Mouse (Mus musculus): ENCODE measurements around the gene Akt1. TPM values are rescaled to one million over a fixed set of nuclear protein-coding genes. Genes with fewer than 3 reads are reported as not detected.

The Akt1 gene
- total and polyA plus RNA-seq, 3 experiments, result 66.6 to 144 (median 74.4) TPM

GRCm38 (mm10) chr12:112663303-112663702 is 11.4 kb downstream of the Akt1 start:
- no peak for DNase-seq (ENCODE audit: extremely low read depth)
- dilution Hi-C loops (cut with MboI; ENCODE audit: extremely low pct_ligation_motif_present, extremely low pct_unique_long_range_greater_than_20kb, low sequenced_read_pairs), result no loop called here
- in situ Hi-C loops (cut with MboI; ENCODE audit: low pct_ligation_motif_present, low pct_unique_long_range_greater_than_20kb, low sequenced_read_pairs), result no loop called here
- Histone ChIP-seq H3K27me3 (replicated peaks) (no peaks in the 10 kb centered on the region), H3K79me2 (replicated peaks; ENCODE audit: control insufficient read depth, extremely low read depth, insufficient read depth, poor library complexity, severe bottlenecking) (no peaks in the 10 kb centered on the region; the same call in 1 of the 2 replicates), H3K9me3 (replicated peaks; ENCODE audit: low read length) (no peaks in the 10 kb centered on the region), H3K4me3 (replicated peaks in 1 of 3; ENCODE audit: low read depth in 2 of 3, low read length in 2 of 3, poor library complexity in 1 of 3) (no peak overlapping the region), H3K36me3 (replicated peaks in 1 of 2; ENCODE audit: control insufficient read depth in 1 of 2, insufficient read depth in 1 of 2, low read length in 1 of 2) (peaks cover 80 to 99% of the 10 kb centered on the region in 2 experiments), H3K27ac (ENCODE audit: insufficient read depth, low read depth) (no peak overlapping the region), H3K4me2 (ENCODE audit: insufficient read depth, low read depth, poor library complexity, severe bottlenecking) (no peak overlapping the region), H3K9ac (ENCODE audit: insufficient read depth, low read depth) (no peak overlapping the region), H3K4me1 (ENCODE audit: control insufficient read depth in 1 of 2, insufficient read depth in 2 of 2) (peaks cover 0 to 20% of the 10 kb centered on the region in 2 experiments; a peak in 2 of 4 replicates)
- no peak for TF ChIP-seq ZKSCAN1 (IDR thresholded peaks at IDR 0.05; ENCODE audit: borderline replicate concordance, low read depth, low read length)
- no peak for TF ChIP-seq MAX (IDR thresholded peaks at IDR 0.05; ENCODE audit: low read length)
- no peak for TF ChIP-seq CHD1 (IDR thresholded peaks at IDR 0.05; ENCODE audit: low read depth, low read length)

- Histone ChIP-seq H3K27me3 (replicated peaks) (no peaks in the 10 kb centered on the region), H3K9ac (ENCODE audit: insufficient read depth, low read depth) (no peak overlapping the region), H3K36me3 (replicated peaks in 1 of 2; ENCODE audit: control insufficient read depth in 1 of 2, insufficient read depth in 1 of 2, low read length in 1 of 2) (peaks cover 81 to 99% of the 10 kb centered on the region in 2 experiments), H3K4me2 (ENCODE audit: insufficient read depth, low read depth, poor library complexity, severe bottlenecking) (no peak overlapping the region), H3K27ac (ENCODE audit: insufficient read depth, low read depth) (no peak overlapping the region), H3K9me3 (replicated peaks; ENCODE audit: low read length) (no peaks in the 10 kb centered on the region), H3K4me1 (ENCODE audit: control insufficient read depth in 1 of 2, insufficient read depth in 2 of 2) (peaks cover 0 to 12% of the 10 kb centered on the region in 2 experiments; a peak in 1 of 4 replicates), H3K4me3 (replicated peaks in 1 of 3; ENCODE audit: low read depth in 2 of 3, low read length in 2 of 3, poor library complexity in 1 of 3) (no peak overlapping the region), H3K79me2 (replicated peaks; ENCODE audit: control insufficient read depth, extremely low read depth, insufficient read depth, poor library complexity, severe bottlenecking) (no peaks in the 10 kb centered on the region; the same call in 1 of the 2 replicates)
- no peak for DNase-seq (ENCODE audit: extremely low read depth)
- TF ChIP-seq RAD21 (IDR thresholded peaks at IDR 0.05; ENCODE audit: low read depth, low read length) (no peak), CTCF (conservative IDR thresholded peaks at IDR 0.05 in 1 of 2, IDR thresholded peaks at IDR 0.05 in 1 of 2; ENCODE audit: low read depth in 2 of 2, low read length in 2 of 2) (no peak), POLR2A (IDR thresholded peaks at IDR 0.05; ENCODE audit: low read depth, low read length) (no peak), CHD2 (IDR thresholded peaks at IDR 0.05; ENCODE audit: low read length) (no peak), ZC3H11A (IDR thresholded peaks at IDR 0.05; ENCODE audit: low read depth, low read length) (no peak), MAZ (IDR thresholded peaks at IDR 0.05; ENCODE audit: low read depth, low read length) (no peak)
- dilution Hi-C loops (cut with MboI; ENCODE audit: extremely low pct_ligation_motif_present, extremely low pct_unique_long_range_greater_than_20kb, low sequenced_read_pairs) (no loop called here), in situ Hi-C loops (cut with MboI; ENCODE audit: low pct_ligation_motif_present, low pct_unique_long_range_greater_than_20kb, low sequenced_read_pairs) (no loop called here)
Measured at GRCm38 (mm10) chr12:112661851-112662250, 12.8 kb downstream of the Akt1 start.

DNA sequence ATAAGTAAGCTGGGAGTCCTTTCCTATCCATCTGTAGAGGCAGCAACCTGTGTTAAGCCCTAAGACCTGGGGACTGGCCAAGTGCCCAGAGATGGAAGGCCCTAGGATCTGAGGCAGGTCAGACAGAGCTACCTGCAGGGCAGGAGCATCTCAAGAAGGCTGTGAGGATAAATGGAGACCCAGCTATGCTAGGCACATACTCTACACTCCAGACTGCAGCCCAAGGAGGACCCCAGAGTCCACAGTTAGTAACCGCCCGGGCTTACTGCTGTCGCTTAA is 13.4 kb downstream of the Akt1 start:
- dilution Hi-C loops (cut with MboI; ENCODE audit: extremely low pct_ligation_motif_present, extremely low pct_unique_long_range_greater_than_20kb, low sequenced_read_pairs), result no loop called here
- no peak overlapping the region for H3K4me2 ChIP-seq (ENCODE audit: insufficient read depth, low read depth, poor library complexity, severe bottlenecking)

More for the DNA sequence above, 13.4 kb downstream of the Akt1 start:
- Histone ChIP-seq H3K27ac (ENCODE audit: insufficient read depth, low read depth) (no peak overlapping the region), H3K9ac (ENCODE audit: insufficient read depth, low read depth) (no peak overlapping the region), H3K79me2 (replicated peaks; ENCODE audit: control insufficient read depth, extremely low read depth, insufficient read depth, poor library complexity, severe bottlenecking) (no peaks in the 10 kb centered on the region; the same call in 1 of the 2 replicates), H3K27me3 (replicated peaks) (no peaks in the 10 kb centered on the region), H3K4me1 (ENCODE audit: control insufficient read depth in 1 of 2, insufficient read depth in 2 of 2) (peaks cover 0 to 12% of the 10 kb centered on the region in 2 experiments; a peak in 1 of 4 replicates), H3K36me3 (replicated peaks in 1 of 2; ENCODE audit: control insufficient read depth in 1 of 2, insufficient read depth in 1 of 2, low read length in 1 of 2) (peaks cover 81 to 99% of the 10 kb centered on the region in 2 experiments), H3K9me3 (replicated peaks; ENCODE audit: low read length) (no peaks in the 10 kb centered on the region), H3K4me3 (replicated peaks in 1 of 3; ENCODE audit: low read depth in 2 of 3, low read length in 2 of 3, poor library complexity in 1 of 3) (no peak overlapping the region)
- in situ Hi-C loops (cut with MboI; ENCODE audit: low pct_ligation_motif_present, low pct_unique_long_range_greater_than_20kb, low sequenced_read_pairs), result no loop called here
- TF ChIP-seq ZKSCAN1 (IDR thresholded peaks at IDR 0.05; ENCODE audit: borderline replicate concordance, low read depth, low read length), result no peak
- no peak for DNase-seq (ENCODE audit: extremely low read depth)

Measured in CH12.LX (cell line).